Mouse (Mus musculus) brain, adult 10 weeks (tissue): ENCODE data around the gene Lrrc17. TPM values are rescaled to one million over a fixed set of nuclear protein-coding genes. Genes with fewer than 3 reads are reported as not detected.

Experiments used
- polyA plus RNA-seq: library from polyadenylated mRNA; stranded (reverse); fragments of 350-450 nt; fragmentation: Illumina TruSeq; extraction: RNeasy Lipid Tissue Mini Kit (QIAGEN cat#74804); gene quantifications from one replicate; pipeline ENCODE4 v1.2.3, GENCODE M21; 2015; ENCODE audit warnings: low read depth, low replicate concordance

Gene Lrrc17
- not detected for polyA plus RNA-seq

DNA sequence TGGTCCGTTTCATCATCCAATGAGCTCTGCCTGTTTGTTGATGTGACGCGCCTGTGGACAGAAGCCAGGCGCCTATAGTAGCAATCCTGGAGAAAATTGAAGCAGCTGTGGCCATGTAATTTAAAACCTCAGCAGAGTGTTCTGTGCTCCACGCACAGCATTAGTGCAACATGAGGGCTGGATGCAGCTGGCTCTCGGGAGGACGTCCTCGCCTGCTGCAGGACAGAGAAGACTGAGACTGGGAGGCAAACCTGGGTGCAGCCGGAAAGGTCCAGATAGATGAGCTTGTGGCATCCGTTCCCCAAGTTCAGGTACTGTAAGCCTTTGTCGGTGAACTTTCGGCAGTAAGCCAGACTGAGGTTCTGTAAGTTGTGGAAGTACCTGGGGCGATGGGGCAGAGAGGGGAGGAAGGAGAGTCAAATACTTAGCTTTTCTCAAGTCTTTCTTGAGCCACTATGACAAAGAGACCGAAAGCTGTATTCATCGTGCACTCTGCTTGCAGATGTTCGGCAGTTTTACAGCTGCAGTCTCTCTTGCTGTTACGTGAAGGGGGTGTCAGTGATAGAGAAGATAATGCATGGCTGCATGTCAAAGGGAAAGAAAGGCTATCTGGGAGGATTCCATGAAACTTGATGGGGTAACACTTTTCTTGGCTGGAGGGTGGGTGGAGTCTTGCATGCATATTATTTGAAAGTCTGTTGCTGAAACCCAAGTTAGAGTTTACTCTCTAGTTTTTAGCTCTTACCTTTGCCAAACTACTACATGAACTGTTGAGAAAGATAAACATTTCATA lies at the start of gene Lrrc17:
Gene Lrrc17, plus strand, starts transcription at position 151 of the 793 bp plus-strand sequence.

Other genes starting within 250 kb of the Lrrc17 start
- gene Fgl2, start 170.9 kb upstream of the Lrrc17 start, polyA plus RNA-seq, result 1.7 TPM
- gene Ccdc146, start 118.9 kb upstream of the Lrrc17 start, polyA plus RNA-seq, result 1.8 TPM
- gene Fam185a, start 118.6 kb upstream of the Lrrc17 start, polyA plus RNA-seq, result 14.1 TPM
- gene Fbxl13, start 102.1 kb downstream of the Lrrc17 start, polyA plus RNA-seq, result 0.34 TPM
- gene Armc10, start 102.3 kb downstream of the Lrrc17 start, polyA plus RNA-seq, result 22.8 TPM
- gene Napepld, start 157.8 kb downstream of the Lrrc17 start, polyA plus RNA-seq, result 15.3 TPM
- 78.1 TPM for gene Pmpcb, start 193.6 kb downstream of the Lrrc17 start, polyA plus RNA-seq
- 26.6 TPM for gene Dnajc2, start 241.7 kb downstream of the Lrrc17 start, polyA plus RNA-seq
- 146 TPM for gene Psmc2, start 241.7 kb downstream of the Lrrc17 start, polyA plus RNA-seq